Mouse (Mus musculus) stomach, embryonic 15.5 days (tissue): Measurements from ENCODE around the gene Dnah7c. TPM values are rescaled to one million over a fixed set of nuclear protein-coding genes. Genes with fewer than 3 reads are reported as not detected.
"Not testable (repeated sequence)": the region's sequence is repeated elsewhere in the genome, so short reads cannot be mapped to it uniquely, and the experiment has no call there.

Experiments
- ATAC-seq: fragments of 200-750 bp; cut with Nextera tagmentation; 2 replicates; pipeline ENCODE4 v1.8.0; 2017; ENCODE audit warnings: low read depth, moderate number of reproducible peaks, moderate TSS enrichment; ENCODE audit not compliant: insufficient read depth, low FRiP score
- H3K27ac ChIP-seq: fragments of 300-500 bp; sonication (generic); 2 replicates; pipeline ENCODE4 v1.5.1; 2015; ENCODE audit warnings: mild to moderate bottlenecking, inconsistent platforms
- H3K27me3 ChIP-seq: fragments of 300-500 bp; sonication (generic); replicated peaks from 2 replicates; pipeline ENCODE4 v1.6.1; 2015; ENCODE audit warnings: inconsistent platforms
- H3K36me3 ChIP-seq: fragments of 300-500 bp; sonication (generic); 2 replicates; pipeline ENCODE4 v1.6.1; 2015; ENCODE audit warnings: inconsistent platforms
- H3K4me1 ChIP-seq: fragments of 300-500 bp; sonication (generic); 2 replicates; pipeline ENCODE4 v1.6.1; 2015; ENCODE audit warnings: inconsistent platforms
- H3K4me2 ChIP-seq: fragments of 300-500 bp; sonication (generic); 2 replicates; pipeline ENCODE4 v1.6.1; 2015; ENCODE audit warnings: mild to moderate bottlenecking, inconsistent platforms
- H3K4me3 ChIP-seq: fragments of 300-500 bp; sonication (generic); replicated peaks from 2 replicates; pipeline ENCODE4 v1.5.1; 2015; ENCODE audit warnings: inconsistent platforms
- H3K9ac ChIP-seq: fragments of 300-500 bp; sonication (generic); 2 replicates; pipeline ENCODE4 v1.6.1; 2015; ENCODE audit warnings: inconsistent platforms
- H3K9me3 ChIP-seq: fragments of 300-500 bp; sonication (generic); 2 replicates; pipeline ENCODE4 v1.6.1; 2016; ENCODE audit warnings: inconsistent platforms
- WGBS: fragments of 180-500 bp; shearing (Covaris S2); methylation state at CpG from one replicate; pipeline ENCODE4 v1.1.7; 2015; 5-methylcytosine and 5-hydroxymethylcytosine counted together
- polyA plus RNA-seq: library from polyadenylated mRNA; unstranded; fragments of >200 nt; fragmentation: Nextera tagmentation; extraction: Ambion mirVana; gene quantifications from 2 replicates; pipeline ENCODE4 v1.2.1, GENCODE M21; 2015

Dnah7c gene
- polyA plus RNA-seq, 1 experiment from 2014 or later = 0.04 TPM

DNA sequence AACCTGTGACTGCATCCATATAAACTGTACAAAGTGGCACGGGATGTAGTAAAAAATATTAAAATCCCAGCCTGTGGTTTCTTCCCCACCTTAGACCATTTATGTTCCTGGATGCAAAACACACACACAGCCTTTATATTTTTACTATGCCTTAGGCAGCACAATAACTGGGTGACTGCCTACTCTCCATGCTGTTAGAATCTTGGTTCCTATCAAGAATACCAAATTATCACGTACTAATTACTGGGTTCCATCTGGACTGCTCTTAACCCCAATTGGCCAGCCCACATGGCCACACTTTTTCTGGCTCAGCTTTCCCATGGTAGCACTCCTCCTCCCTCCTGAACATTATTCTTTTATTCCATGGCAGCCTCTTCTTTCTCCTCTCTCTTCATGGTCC, 309.1 kb downstream of the Dnah7c start:
- H3K9ac ChIP-seq, H3K4me1 ChIP-seq, H3K4me3 ChIP-seq, H3K9me3 ChIP-seq, ATAC-seq, H3K36me3 ChIP-seq, H3K27ac ChIP-seq, H3K4me2 ChIP-seq, H3K27me3 ChIP-seq: not testable (repeated sequence)
- 82% methylated on average over 2 of the region's 2 CpGs for WGBS

DNA sequence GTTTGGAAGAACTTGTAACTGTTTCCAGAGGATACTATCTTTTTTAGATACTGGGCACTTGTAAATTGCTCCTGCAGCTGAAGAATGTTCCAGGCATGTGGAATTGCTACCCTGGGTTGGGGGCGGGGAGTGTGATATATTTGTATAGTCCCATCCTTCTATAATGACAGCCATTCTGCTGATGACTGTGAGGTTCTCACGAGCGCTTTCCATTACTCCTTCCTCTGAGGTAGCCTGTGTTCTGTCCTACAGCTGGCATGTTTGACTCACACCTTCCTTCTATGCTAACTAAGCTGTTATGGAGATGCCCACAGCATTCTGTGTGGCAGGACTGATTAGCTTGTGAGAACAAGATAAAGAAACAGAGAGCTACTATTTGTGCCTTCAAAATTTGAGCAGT, 339.2 kb downstream of the Dnah7c start:
- ATAC-seq, H3K4me1 ChIP-seq, H3K9me3 ChIP-seq, H3K4me2 ChIP-seq, H3K36me3 ChIP-seq, H3K9ac ChIP-seq, H3K4me3 ChIP-seq, H3K27ac ChIP-seq, H3K27me3 ChIP-seq: not testable (repeated sequence)
- 42% methylated on average over 3 of the region's 3 CpGs for WGBS

DNA sequence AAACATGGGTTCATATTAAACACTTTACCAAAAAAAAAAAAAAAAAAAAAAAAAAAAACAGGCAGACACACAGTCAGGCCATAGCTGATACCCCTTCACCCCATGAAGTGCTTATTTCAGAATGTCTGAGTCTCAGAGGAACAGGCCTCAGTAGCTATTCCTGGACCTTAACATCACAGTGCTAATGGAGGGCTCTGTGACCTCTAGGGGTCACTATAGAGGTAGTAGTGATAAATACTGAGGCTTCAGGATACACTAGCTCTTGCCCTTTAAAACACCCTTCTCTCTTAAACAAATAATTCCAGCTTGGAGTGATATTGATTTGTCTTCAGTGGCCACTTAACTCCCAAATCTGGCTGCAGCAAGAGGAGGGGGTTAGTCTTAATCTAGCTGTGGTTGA, 343.9 kb downstream of the Dnah7c start:
- not testable (repeated sequence) for H3K9me3 ChIP-seq, H3K4me1 ChIP-seq, H3K27ac ChIP-seq, H3K4me2 ChIP-seq, H3K9ac ChIP-seq, ATAC-seq, H3K36me3 ChIP-seq, H3K27me3 ChIP-seq, H3K4me3 ChIP-seq

DNA sequence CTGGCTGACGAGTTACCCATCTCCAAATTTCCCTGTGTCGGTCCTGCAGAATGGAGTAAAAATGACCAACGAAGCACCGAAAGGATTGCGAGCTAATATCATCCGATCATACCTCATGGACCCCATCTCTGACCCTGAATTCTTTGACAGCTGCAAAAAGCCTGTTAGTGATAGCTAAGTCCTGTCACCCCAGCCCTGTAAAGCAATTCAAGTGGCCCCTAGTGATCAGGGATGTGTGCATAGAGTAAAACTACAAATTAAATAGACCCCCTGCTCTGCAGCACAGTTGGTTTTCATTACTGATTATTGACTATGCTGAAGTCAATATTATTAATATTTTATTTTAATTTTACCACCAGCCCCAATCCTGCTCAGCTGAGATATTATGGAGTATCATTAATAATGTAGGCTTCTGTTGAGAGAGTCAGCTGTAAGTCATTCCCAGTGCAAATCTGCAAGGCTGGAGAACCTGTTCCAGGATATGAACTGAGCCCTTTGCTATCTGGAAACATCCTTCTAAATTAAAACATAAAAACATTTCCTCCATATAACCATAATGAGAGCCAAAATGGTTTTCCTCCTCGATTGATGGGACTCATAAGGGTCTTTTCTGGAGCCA, 344.8 kb downstream of the Dnah7c start:
- H3K4me3 ChIP-seq, ATAC-seq, H3K27me3 ChIP-seq, H3K27ac ChIP-seq, H3K4me1 ChIP-seq, H3K9me3 ChIP-seq, H3K36me3 ChIP-seq, H3K9ac ChIP-seq, H3K4me2 ChIP-seq: not testable (repeated sequence)
- WGBS = 87% methylated on average over 7 of the region's 7 CpGs

DNA sequence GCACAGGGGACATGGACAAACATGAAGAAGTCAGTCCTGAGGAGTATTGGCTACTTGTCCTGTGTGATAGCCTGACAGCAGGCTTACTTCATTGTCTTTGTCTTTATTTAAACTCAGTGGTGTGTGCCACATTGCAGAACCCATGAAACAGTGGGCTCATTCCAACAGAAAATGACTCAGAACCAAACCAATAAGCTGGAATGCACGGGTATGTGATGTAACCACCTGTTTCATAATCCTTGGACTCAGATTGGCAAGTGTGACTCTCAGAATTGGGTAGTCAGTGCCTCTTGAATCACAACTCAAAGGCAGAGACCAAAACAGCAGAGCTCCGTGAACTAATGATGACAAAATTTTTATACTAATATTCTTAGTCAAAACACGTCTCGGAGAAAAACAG, 356.8 kb downstream of the Dnah7c start:
- H3K9me3 ChIP-seq, H3K4me1 ChIP-seq, H3K27ac ChIP-seq, H3K27me3 ChIP-seq, H3K9ac ChIP-seq, H3K4me3 ChIP-seq, H3K4me2 ChIP-seq, ATAC-seq, H3K36me3 ChIP-seq: not testable (repeated sequence)
- WGBS = 74% methylated on average over 4 of the region's 4 CpGs

DNA sequence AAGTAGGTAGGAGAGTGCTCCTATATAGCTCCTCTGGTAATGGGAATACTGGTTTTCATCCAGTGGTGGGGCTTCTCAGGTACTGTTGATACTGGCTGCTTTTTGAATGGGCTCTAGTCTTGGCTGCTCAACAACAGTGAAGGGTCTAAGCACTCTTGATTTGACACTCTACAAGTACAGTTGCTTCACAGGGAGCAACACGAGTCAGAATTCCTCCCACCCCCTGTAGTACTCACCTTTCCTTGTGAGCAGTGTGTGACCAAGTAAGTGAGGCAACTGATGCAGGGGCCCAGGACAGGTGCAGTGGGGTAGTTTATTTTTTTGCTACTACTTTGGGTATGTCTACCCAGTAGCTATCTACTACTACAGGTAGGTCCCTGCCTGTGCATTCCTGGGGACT, 379.7 kb downstream of the Dnah7c start:
- H3K9ac ChIP-seq = no peak overlapping the region
- H3K4me1 ChIP-seq = no peaks in the 10 kb centered on the region
- no peaks in the 10 kb centered on the region for H3K27me3 ChIP-seq
- H3K36me3 ChIP-seq = no peaks in the 10 kb centered on the region
- H3K4me2 ChIP-seq = no peak overlapping the region
- ATAC-seq = no peak
- no peak overlapping the region for H3K27ac ChIP-seq
- no peaks in the 10 kb centered on the region for H3K9me3 ChIP-seq
- WGBS = 84% methylated on average over 1 of the region's 1 CpGs
- no peak overlapping the region for H3K4me3 ChIP-seq

DNA sequence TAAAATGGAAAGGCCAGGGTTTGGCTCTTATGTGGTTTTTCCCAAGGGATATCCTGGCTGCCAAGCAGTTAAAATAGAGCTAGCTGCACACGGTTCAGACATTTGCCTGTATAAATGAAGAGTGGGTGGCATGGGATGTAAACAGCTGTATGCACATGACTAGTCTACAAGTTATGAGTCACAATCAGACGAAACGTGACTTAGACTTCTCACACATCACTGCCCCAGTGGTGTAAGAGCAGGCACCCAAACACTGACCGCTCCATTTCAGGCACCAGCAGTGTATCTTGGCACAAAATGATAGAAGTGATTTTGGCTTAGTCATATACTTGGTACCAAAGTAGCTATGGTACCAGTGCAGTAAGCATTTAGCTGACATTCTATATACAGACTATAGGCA, 383.2 kb downstream of the Dnah7c start:
- not testable (repeated sequence) for H3K9ac ChIP-seq, H3K27ac ChIP-seq, H3K4me2 ChIP-seq, H3K4me3 ChIP-seq, H3K36me3 ChIP-seq, H3K27me3 ChIP-seq, H3K4me1 ChIP-seq, H3K9me3 ChIP-seq, ATAC-seq
- 88% methylated on average over 4 of the region's 4 CpGs for WGBS

DNA sequence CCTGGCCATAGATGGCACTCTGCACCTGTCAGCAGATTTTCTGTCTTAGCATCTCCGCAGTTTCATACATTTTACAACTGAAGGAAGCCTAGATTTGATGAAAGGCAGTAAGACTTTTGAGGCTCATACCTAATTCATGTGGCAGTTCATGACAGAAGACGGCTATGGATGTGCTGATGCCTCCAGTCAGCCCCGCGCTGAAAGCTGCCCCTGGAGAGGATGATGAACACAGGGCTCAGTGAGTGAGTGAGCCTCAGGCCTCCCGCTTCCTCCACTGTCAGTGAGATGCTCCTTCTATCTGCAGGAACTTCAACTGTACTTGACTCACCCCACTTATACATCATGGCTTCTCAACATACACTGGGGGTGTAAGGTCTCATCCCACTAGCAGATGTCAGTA, 392.5 kb downstream of the Dnah7c start:
- no peaks in the 10 kb centered on the region for H3K4me1 ChIP-seq
- no peak overlapping the region for H3K4me3 ChIP-seq
- no peaks in the 10 kb centered on the region for H3K9me3 ChIP-seq
- H3K27me3 ChIP-seq = no peaks in the 10 kb centered on the region
- 0 out of 2 replicates have a peak, but pooled peaks cover 2% of the 10 kb centered on the region for H3K36me3 ChIP-seq
- H3K4me2 ChIP-seq = no peak overlapping the region
- no peak overlapping the region for H3K9ac ChIP-seq
- no peak overlapping the region for H3K27ac ChIP-seq
- 93% methylated on average over 5 of the region's 5 CpGs for WGBS
- ATAC-seq = no peak

DNA sequence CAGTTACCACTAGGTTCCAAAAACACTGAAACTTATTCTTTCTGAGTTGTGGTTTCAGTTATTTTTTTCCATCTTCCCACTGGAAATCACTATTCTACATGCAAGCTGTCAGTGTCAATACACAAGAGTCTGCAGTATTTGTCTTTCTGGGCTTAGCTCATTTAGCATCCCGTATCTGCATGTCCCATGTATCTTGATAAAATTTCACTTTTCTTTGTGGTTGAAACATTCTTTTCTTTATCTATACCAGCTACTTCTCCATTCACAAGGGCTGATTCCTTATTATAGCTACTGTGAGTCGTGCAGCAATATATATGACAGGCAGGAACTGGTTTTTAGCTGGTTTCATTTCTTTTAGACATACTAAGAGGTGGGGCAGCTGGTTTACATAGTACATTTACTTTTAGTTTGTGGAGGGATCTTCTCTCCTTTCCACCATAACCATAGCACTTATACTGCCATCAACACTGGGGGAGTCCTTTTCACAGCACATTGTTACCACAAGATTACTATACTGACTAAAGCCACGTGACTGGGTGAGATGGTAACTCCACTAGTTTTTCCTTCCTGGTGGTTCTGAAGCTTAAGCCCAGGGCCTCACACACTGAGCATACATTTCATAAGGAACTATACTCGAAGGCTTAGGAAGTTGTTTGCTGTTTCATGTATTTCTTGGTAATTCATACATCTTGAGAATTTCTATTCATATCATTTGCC, 397.0 kb downstream of the Dnah7c start:
- H3K27me3 ChIP-seq = no peaks in the 10 kb centered on the region
- no peak overlapping the region for H3K4me2 ChIP-seq
- H3K36me3 ChIP-seq = peaks cover 5% of the 10 kb centered on the region; the same call in 1 of the 2 replicates
- 74% methylated on average over 4 of the region's 4 CpGs for WGBS
- ATAC-seq = no peak
- H3K9ac ChIP-seq = no peak overlapping the region
- no peaks in the 10 kb centered on the region for H3K9me3 ChIP-seq
- H3K27ac ChIP-seq = no peak overlapping the region
- H3K4me1 ChIP-seq = no peaks in the 10 kb centered on the region
- no peak overlapping the region for H3K4me3 ChIP-seq

DNA sequence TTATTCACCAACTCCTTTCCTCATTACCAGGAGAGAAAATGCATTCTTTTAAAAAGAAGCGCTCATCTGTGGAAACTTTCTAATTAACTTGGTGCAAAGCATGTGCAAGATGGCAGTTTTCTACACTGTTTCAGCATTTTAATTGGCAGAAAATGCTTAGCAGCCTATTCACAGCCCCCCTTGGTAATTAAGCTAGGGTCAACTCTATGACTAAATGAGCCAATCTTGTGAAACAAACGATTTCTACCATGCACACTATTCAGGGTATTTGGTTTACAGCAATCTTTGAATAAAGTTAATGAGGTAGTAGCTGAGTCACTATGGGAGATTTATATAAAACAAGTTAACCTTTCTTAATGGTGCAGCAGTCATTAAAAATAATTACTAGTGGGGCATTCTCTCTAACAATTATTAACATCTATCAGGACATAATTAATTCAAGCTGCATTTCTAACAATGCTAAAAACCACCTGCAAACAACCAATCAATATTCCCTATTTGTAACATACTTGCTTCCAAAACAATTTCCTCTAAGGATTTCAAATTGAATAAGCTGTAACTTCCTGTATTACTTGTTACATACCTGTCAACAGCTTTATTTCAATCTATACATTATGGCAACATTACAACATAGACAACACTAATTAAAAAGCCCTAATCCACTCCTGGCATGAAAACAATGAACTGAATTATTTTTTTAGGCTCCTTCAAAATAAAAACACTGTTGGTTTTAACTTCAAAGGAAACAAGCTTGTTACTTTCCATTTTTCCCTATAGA, 404.9 kb downstream of the Dnah7c start:
- no peak for ATAC-seq
- H3K27ac ChIP-seq = no peak overlapping the region
- 87% methylated on average over 2 of the region's 2 CpGs for WGBS
- H3K36me3 ChIP-seq = peaks cover 7% of the 10 kb centered on the region
- no peak overlapping the region for H3K4me3 ChIP-seq
- no peaks in the 10 kb centered on the region for H3K27me3 ChIP-seq
- no peaks in the 10 kb centered on the region for H3K4me1 ChIP-seq
- no peaks in the 10 kb centered on the region for H3K9me3 ChIP-seq
- H3K9ac ChIP-seq = no peak overlapping the region
- H3K4me2 ChIP-seq = no peak overlapping the region

DNA sequence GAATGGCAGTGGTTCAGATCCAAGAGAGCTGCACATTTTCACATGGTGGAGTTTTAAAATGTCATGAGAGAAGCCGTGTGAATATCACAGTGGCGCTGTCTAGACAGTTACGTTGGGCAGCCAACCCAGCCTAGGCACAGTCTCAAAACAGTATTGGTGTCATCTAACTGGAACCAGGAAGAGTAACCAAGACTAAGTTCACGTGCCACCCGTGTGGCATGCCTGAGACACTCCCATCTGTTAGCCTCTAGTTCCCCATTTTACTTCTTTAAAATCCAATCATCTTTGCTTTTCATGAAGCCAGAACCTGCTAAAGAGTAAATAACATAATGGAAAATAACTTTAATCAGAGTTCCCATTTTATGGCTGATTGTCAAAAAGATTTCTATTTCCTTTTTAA, 406.5 kb downstream of the Dnah7c start:
- H3K27me3 ChIP-seq = no peaks in the 10 kb centered on the region
- H3K27ac ChIP-seq = no peak overlapping the region
- 86% methylated on average over 5 of the region's 5 CpGs for WGBS
- no peaks in the 10 kb centered on the region for H3K9me3 ChIP-seq
- peaks cover 9% of the 10 kb centered on the region for H3K36me3 ChIP-seq
- no peak overlapping the region for H3K4me3 ChIP-seq
- no peak for ATAC-seq
- no peaks in the 10 kb centered on the region for H3K4me1 ChIP-seq
- no peak overlapping the region for H3K9ac ChIP-seq
- no peak overlapping the region for H3K4me2 ChIP-seq

DNA sequence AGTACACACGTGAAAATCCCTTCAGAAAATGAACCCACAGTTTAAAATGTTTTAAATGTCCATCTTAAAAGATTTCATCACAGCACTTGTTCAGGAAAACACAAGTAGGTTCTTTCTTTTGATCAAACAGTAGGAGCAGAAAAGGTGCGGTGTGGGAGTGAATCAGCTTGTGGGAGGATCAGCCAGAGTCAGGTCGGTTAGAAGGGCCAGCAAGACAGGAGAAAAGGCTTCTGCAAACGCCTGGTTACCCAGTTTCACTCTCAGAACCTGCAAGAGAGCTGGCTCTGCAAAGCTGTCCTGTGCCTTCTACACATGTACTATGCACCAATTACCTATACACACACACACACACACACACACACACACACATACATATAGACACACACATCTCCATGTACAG, 418.0 kb downstream of the Dnah7c start:
- 51% methylated on average over 4 of the region's 4 CpGs for WGBS
- no peak for ATAC-seq

More for the DNA sequence above, 418.0 kb downstream of the Dnah7c start:
- H3K36me3 ChIP-seq = no peaks in the 10 kb centered on the region
- H3K4me1 ChIP-seq = no peaks in the 10 kb centered on the region
- H3K27ac ChIP-seq = no peak overlapping the region
- no peak overlapping the region for H3K4me3 ChIP-seq
- H3K4me2 ChIP-seq = no peak overlapping the region
- H3K27me3 ChIP-seq = no peaks in the 10 kb centered on the region
- H3K9me3 ChIP-seq = no peaks in the 10 kb centered on the region
- H3K9ac ChIP-seq = no peak overlapping the region
